Mouse (Mus musculus) gastrocnemius, postnatal 14 days (tissue): Measurements from ENCODE around the gene Clec2d. TPM values are rescaled to one million over a fixed set of nuclear protein-coding genes. Genes with fewer than 3 reads are reported as not detected.
"Not testable (repeated sequence)": the region's sequence is repeated elsewhere in the genome, so short reads cannot be mapped to it uniquely, and the experiment has no call there.

Experiments used
- DNase-seq: peaks from one replicate; pipeline ENCODE4 v3.0.0; 2021; ENCODE audit warnings: mixed read lengths
- intact Hi-C: fragments of 180-260 bp; cut with DNase I; formaldehyde crosslinking; loops from one replicate; pipeline ENCODE4 v1.15.1; 2025; ENCODE audit warnings: low total_unique reads
- long read RNA-seq, 2 experiments: library from polyadenylated mRNA; stranded (forward); transcript quantifications; one replicate each; pipeline ENCODE4 v2.0.0; 2021
- total RNA-seq, 2 experiments: library from RNA; stranded (reverse); gene quantifications; 2 replicates each; pipeline ENCODE4 v1.2.3; 2021

The Clec2d gene
- 10 to 100 TPM; 42.2 to 57.2 TPM for total RNA-seq
- long read RNA-seq, experiment 1 = 0 reads
- long read RNA-seq, experiment 2, partial matches to known transcripts = 0 of 1 reads
- long read RNA-seq, experiment 2, other reads (novel, unspliced or antisense) = 0 of 1 reads

GRCm38 (mm10) chr6:129180403-129181169 lies at the start of gene Clec2d:
TSS of gene Clec2d (plus strand) at chr6:129180615.
- intact Hi-C loops = no loop called here
- peak; percentile 80 for DNase-seq

- no peak for DNase-seq
- intact Hi-C loops = no loop called here
Observed at GRCm38 (mm10) chr6:129132604-129133341, 47.6 kb upstream of the Clec2d start.

- DNase-seq = no peak
- intact Hi-C loops = no loop called here
Observed at GRCm38 (mm10) chr6:129146812-129147211, 33.6 kb upstream of the Clec2d start.

- intact Hi-C loops = no loop called here
- no peak for DNase-seq
Observed at GRCm38 (mm10) chr6:129160103-129160502, 20.3 kb upstream of the Clec2d start.

GRCm38 (mm10) chr6:129161136-129161535 lies 19.3 kb upstream of the Clec2d start:
- intact Hi-C loops = no loop called here
- DNase-seq = no peak

- intact Hi-C loops = no loop called here
- no peak for DNase-seq
Observed at GRCm38 (mm10) chr6:129161951-129162350, 18.5 kb upstream of the Clec2d start.

- intact Hi-C loops = no loop called here
- DNase-seq = no peak
Observed at GRCm38 (mm10) chr6:129162587-129163159, 17.7 kb upstream of the Clec2d start.

GRCm38 (mm10) chr6:129163606-129164005 lies 16.8 kb upstream of the Clec2d start:
- no peak for DNase-seq
- intact Hi-C loops = no loop called here

GRCm38 (mm10) chr6:129170925-129171324 lies 9.5 kb upstream of the Clec2d start:
- DNase-seq = no peak
- intact Hi-C loops = loop anchor here (5.0 to 10.0 kb wide), 2 partner anchors 66 to 76 kb away; no protein-coding TSS in a partner anchor

- intact Hi-C loops = loop anchor here (5.0 to 10.0 kb wide), 2 partner anchors 66 to 77 kb away; no protein-coding TSS in a partner anchor
- no peak for DNase-seq
Observed at GRCm38 (mm10) chr6:129171675-129172074, 8.7 kb upstream of the Clec2d start.

- intact Hi-C loops = loop anchor here (5.0 to 10.0 kb wide), 2 partner anchors 62 to 80 kb away; no protein-coding TSS in a partner anchor
Observed at GRCm38 (mm10) chr6:129174836-129175235, 5.6 kb upstream of the Clec2d start.

GRCm38 (mm10) chr6:129175612-129176011 lies 4.8 kb upstream of the Clec2d start:
- no peak for DNase-seq
- intact Hi-C loops = loop anchor here (10.0 kb wide), 1 partner anchor 81 kb away; no protein-coding TSS in a partner anchor

More at GRCm38 (mm10) chr6:129174836-129175235, 5.6 kb upstream of the Clec2d start:
- DNase-seq = no peak

GRCm38 (mm10) chr6:129176621-129177020 lies 3.8 kb upstream of the Clec2d start:
- intact Hi-C loops = loop anchor here (10.0 kb wide), 1 partner anchor 82 kb away; no protein-coding TSS in a partner anchor
- DNase-seq = no peak

GRCm38 (mm10) chr6:129179281-129179680 lies 1.1 kb upstream of the Clec2d start:
- intact Hi-C loops = loop anchor here (10.0 kb wide), 1 partner anchor 84 kb away; no protein-coding TSS in a partner anchor
- DNase-seq = no peak

GRCm38 (mm10) chr6:129179831-129180230 lies 584 bp upstream of the Clec2d start:
- DNase-seq = not testable (repeated sequence)
- intact Hi-C loops = loop anchor here (10.0 kb wide), 1 partner anchor 85 kb away; no protein-coding TSS in a partner anchor

GRCm38 (mm10) chr6:129181249-129181648 lies 834 bp downstream of the Clec2d start:
- no peak for DNase-seq
- intact Hi-C loops = no loop called here

- peak; percentile 18 for DNase-seq
- intact Hi-C loops = no loop called here
Observed at GRCm38 (mm10) chr6:129181683-129182082, 1.3 kb downstream of the Clec2d start.

GRCm38 (mm10) chr6:129182518-129182917 lies 2.1 kb downstream of the Clec2d start:
- intact Hi-C loops = no loop called here
- no peak for DNase-seq

- DNase-seq, intact Hi-C loops: not testable (repeated sequence)
Observed at GRCm38 (mm10) chr6:129184001-129184400, 3.6 kb downstream of the Clec2d start.

GRCm38 (mm10) chr6:129184788-129185187 lies 4.4 kb downstream of the Clec2d start:
- intact Hi-C loops = no loop called here
- DNase-seq = no peak
